Mouse (Mus musculus) cerebellum, adult 9-11 months (tissue): ENCODE measurements at regions not wholly inside any gene's neighbourhood (a gene's known extent, or its start where the extent isn't known, plus 50 kb on each side); places are given as distances from the start of the nearest gene placed in this dataset.

ENCODE experiments used
- DNase-seq: peaks from one replicate; pipeline ENCODE4 v3.0.0; 2022

GRCm38 (mm10) chr13:29019839-29020238 lies 66.3 kb upstream of the Sox4 start:
- DNase-seq = no peak

GRCm38 (mm10) chr13:29016145-29016651 lies 62.7 kb upstream of the Sox4 start:
- peak; percentile 58 for DNase-seq

- DNase-seq = peak; percentile 11
Observed at GRCm38 (mm10) chr13:29015605-29015994, 62.1 kb upstream of the Sox4 start.

GRCm38 (mm10) chr13:29014827-29015604 lies 61.5 kb upstream of the Sox4 start:
- DNase-seq = peak; percentile 24

- peak; percentile 54 for DNase-seq
Observed at GRCm38 (mm10) chr13:29014066-29014826, 60.7 kb upstream of the Sox4 start.

GRCm38 (mm10) chr13:29006467-29006866 lies 53.0 kb upstream of the Sox4 start:
- no peak for DNase-seq
